Mouse (Mus musculus) embryonic facial prominence, embryonic 13.5 days (tissue): ENCODE data around the gene Tdrd7. TPM values are rescaled to one million over a fixed set of nuclear protein-coding genes. Genes with fewer than 3 reads are reported as not detected.
A peak's percentile ranks its signal among the peaks of the same experiment; 100 is the strongest.

Experiments used
- ATAC-seq: fragments of 200-750 bp; cut with Nextera tagmentation; 2 replicates; pipeline ENCODE4 v1.8.0; 2017; ENCODE audit warnings: low read depth; ENCODE audit not compliant: insufficient number of reproducible peaks, insufficient read depth, low FRiP score, low TSS enrichment
- H3K27ac ChIP-seq: fragments of 300-500 bp; sonication (generic); 2 replicates; pipeline ENCODE4 v1.5.1; 2015; ENCODE audit warnings: moderate library complexity, mild to moderate bottlenecking, inconsistent platforms
- H3K27me3 ChIP-seq: fragments of 300-500 bp; sonication (generic); 2 replicates; pipeline ENCODE4 v1.6.1; 2015; ENCODE audit warnings: mild to moderate bottlenecking, inconsistent platforms
- H3K36me3 ChIP-seq: fragments of 300-500 bp; sonication (generic); 2 replicates; pipeline ENCODE4 v1.6.1; 2015; ENCODE audit warnings: mild to moderate bottlenecking, inconsistent platforms
- H3K4me1 ChIP-seq: fragments of 300-500 bp; sonication (generic); 2 replicates; pipeline ENCODE4 v1.6.1; 2015; ENCODE audit warnings: inconsistent platforms
- H3K4me2 ChIP-seq: fragments of 300-500 bp; sonication (generic); 2 replicates; pipeline ENCODE4 v1.6.1; 2015; ENCODE audit warnings: moderate library complexity, mild to moderate bottlenecking, inconsistent platforms
- H3K4me3 ChIP-seq: fragments of 300-500 bp; sonication (generic); 2 replicates; pipeline ENCODE4 v1.5.1; 2015; ENCODE audit warnings: mild to moderate bottlenecking, inconsistent platforms
- H3K9ac ChIP-seq: fragments of 300-500 bp; sonication (generic); 2 replicates; pipeline ENCODE4 v1.6.1; 2015; ENCODE audit warnings: mild to moderate bottlenecking, inconsistent platforms
- H3K9me3 ChIP-seq: fragments of 300-500 bp; sonication (generic); 2 replicates; pipeline ENCODE4 v1.6.1; 2016; ENCODE audit warnings: inconsistent platforms
- WGBS: fragments of 180-500 bp; shearing (Covaris S2); methylation state at CpG from one replicate; pipeline ENCODE4 v1.1.7; 2015; ENCODE audit warnings: mixed read lengths; 5-methylcytosine and 5-hydroxymethylcytosine counted together
- polyA plus RNA-seq: library from polyadenylated mRNA; unstranded; fragments of >200 nt; fragmentation: Nextera tagmentation; extraction: Ambion mirVana; gene quantifications from 2 replicates; pipeline ENCODE4 v1.2.1, GENCODE M21; 2015

The Tdrd7 gene
- polyA plus RNA-seq, 1 experiment from 2014 or later = 9.4 TPM

- Histone ChIP-seq H3K4me2 (no peak overlapping the region), H3K36me3 (no peaks in the 10 kb centered on the region), H3K9ac (no peak overlapping the region), H3K9me3 (no peaks in the 10 kb centered on the region), H3K4me3 (no peak overlapping the region), H3K4me1 (no peaks in the 10 kb centered on the region), H3K27me3 (no peaks in the 10 kb centered on the region; the same call in 1 of the 2 replicates), H3K27ac (no peak overlapping the region)
- ATAC-seq = no peak
- 42% methylated on average over 9 of the region's 9 CpGs for WGBS
Observed at GRCm38 (mm10) chr4:46029552-46029951, 64.4 kb downstream of the Tdrd7 start.

- H3K36me3 ChIP-seq = no peaks in the 10 kb centered on the region
- no peaks in the 10 kb centered on the region for H3K4me1 ChIP-seq
- peaks cover 15% of the 10 kb centered on the region for H3K27me3 ChIP-seq
- no peaks in the 10 kb centered on the region for H3K9me3 ChIP-seq
- WGBS = 62% methylated on average over 9 of the region's 9 CpGs
- no peak overlapping the region for H3K27ac ChIP-seq
- H3K9ac ChIP-seq = no peak overlapping the region
- no peak overlapping the region for H3K4me2 ChIP-seq
- H3K4me3 ChIP-seq = no peak overlapping the region
- ATAC-seq = no peak
Observed at GRCm38 (mm10) chr4:46032448-46032847, 67.3 kb downstream of the Tdrd7 start.

GRCm38 (mm10) chr4:46033197-46033596, 68.1 kb downstream of the Tdrd7 start:
- Histone ChIP-seq H3K4me2 (no peak overlapping the region), H3K27ac (no peak overlapping the region), H3K4me3 (no peak overlapping the region), H3K36me3 (no peaks in the 10 kb centered on the region), H3K4me1 (no peaks in the 10 kb centered on the region; the same call in 1 of the 2 replicates), H3K9me3 (no peaks in the 10 kb centered on the region), H3K27me3 (peaks cover 22% of the 10 kb centered on the region), H3K9ac (no peak overlapping the region)
- no peak for ATAC-seq
- 83% methylated on average over 2 of the region's 2 CpGs for WGBS

GRCm38 (mm10) chr4:46038591-46038891, 73.4 kb downstream of the Tdrd7 start:
- H3K4me3 ChIP-seq = peak overlapping the region; percentile 57
- peaks cover 20% of the 10 kb centered on the region for H3K4me1 ChIP-seq
- H3K36me3 ChIP-seq = no peaks in the 10 kb centered on the region
- peaks cover 73% of the 10 kb centered on the region for H3K27me3 ChIP-seq
- no peak overlapping the region for H3K27ac ChIP-seq
- H3K9ac ChIP-seq = peak overlapping the region; percentile 68
- ATAC-seq = no peak
- H3K9me3 ChIP-seq = no peaks in the 10 kb centered on the region
- 8% methylated on average over 12 of the region's 12 CpGs for WGBS
- H3K4me2 ChIP-seq = peak overlapping the region; percentile 90

GRCm38 (mm10) chr4:46038892-46039751, 74.0 kb downstream of the Tdrd7 start, which contains the start of gene Tmod1:
Gene Tmod1 (plus strand): TSS chr4:46038935.
- no peak for ATAC-seq
- Histone ChIP-seq H3K4me1 (peaks cover 20% of the 10 kb centered on the region), H3K27me3 (peaks cover 73% of the 10 kb centered on the region), H3K9me3 (no peaks in the 10 kb centered on the region), H3K36me3 (no peaks in the 10 kb centered on the region), H3K27ac (no peak within 1 kb of the TSS), H3K9ac (peak within 1 kb of the TSS; percentile 68), H3K4me2 (peak within 1 kb of the TSS; percentile 90), H3K4me3 (peak within 1 kb of the TSS; percentile 57)
- under 1% methylated on average over 72 of the region's 72 CpGs for WGBS

- Histone ChIP-seq H3K4me3 (peak overlapping the region; percentile 57), H3K4me1 (peaks cover 20% of the 10 kb centered on the region), H3K27ac (no peak overlapping the region), H3K36me3 (no peaks in the 10 kb centered on the region), H3K27me3 (peaks cover 73% of the 10 kb centered on the region), H3K9ac (peak overlapping the region; percentile 68; the same call in 1 of the 2 replicates), H3K9me3 (no peaks in the 10 kb centered on the region), H3K4me2 (peak overlapping the region; percentile 90)
- ATAC-seq = no peak
- WGBS = 16% methylated on average over 6 of the region's 6 CpGs
Observed at GRCm38 (mm10) chr4:46039899-46040298, 74.8 kb downstream of the Tdrd7 start.

GRCm38 (mm10) chr4:46040594-46041192, 75.6 kb downstream of the Tdrd7 start:
- H3K27me3 ChIP-seq = peaks cover 68% of the 10 kb centered on the region
- H3K4me2 ChIP-seq = no peak overlapping the region
- no peaks in the 10 kb centered on the region for H3K9me3 ChIP-seq
- no peak overlapping the region for H3K9ac ChIP-seq
- peaks cover 20% of the 10 kb centered on the region for H3K4me1 ChIP-seq
- no peak overlapping the region for H3K4me3 ChIP-seq
- no peaks in the 10 kb centered on the region for H3K36me3 ChIP-seq
- H3K27ac ChIP-seq = no peak overlapping the region
- no peak for ATAC-seq
- WGBS = 19% methylated on average over 9 of the region's 9 CpGs

- peaks cover 63% of the 10 kb centered on the region for H3K27me3 ChIP-seq
- no peak overlapping the region for H3K4me2 ChIP-seq
Observed at GRCm38 (mm10) chr4:46041761-46042504, 76.8 kb downstream of the Tdrd7 start.

GRCm38 (mm10) chr4:46042505-46042850, 77.3 kb downstream of the Tdrd7 start:
- H3K9ac ChIP-seq = no peak overlapping the region
- H3K4me1 ChIP-seq = peaks cover 20% of the 10 kb centered on the region
- H3K27me3 ChIP-seq = peaks cover 57% of the 10 kb centered on the region
- no peak for ATAC-seq
- H3K4me2 ChIP-seq = no peak overlapping the region
- no peaks in the 10 kb centered on the region for H3K36me3 ChIP-seq
- H3K4me3 ChIP-seq = no peak overlapping the region
- H3K27ac ChIP-seq = no peak overlapping the region
- no peaks in the 10 kb centered on the region for H3K9me3 ChIP-seq
- 45% methylated on average over 5 of the region's 5 CpGs for WGBS

More at GRCm38 (mm10) chr4:46041761-46042504, 76.8 kb downstream of the Tdrd7 start:
- no peak overlapping the region for H3K9ac ChIP-seq
- ATAC-seq = no peak
- no peak overlapping the region for H3K4me3 ChIP-seq
- no peak overlapping the region for H3K27ac ChIP-seq
- WGBS = 24% methylated on average over 7 of the region's 7 CpGs
- no peaks in the 10 kb centered on the region for H3K9me3 ChIP-seq
- H3K4me1 ChIP-seq = peaks cover 20% of the 10 kb centered on the region
- H3K36me3 ChIP-seq = no peaks in the 10 kb centered on the region

- H3K27ac ChIP-seq = no peak overlapping the region
- H3K9me3 ChIP-seq = no peaks in the 10 kb centered on the region
- WGBS = 76% methylated on average over 8 of the region's 8 CpGs
Observed at GRCm38 (mm10) chr4:46043361-46043760, 78.2 kb downstream of the Tdrd7 start.

GRCm38 (mm10) chr4:46047971-46048370, 82.8 kb downstream of the Tdrd7 start:
- WGBS = 70% methylated on average over 4 of the region's 4 CpGs
- Histone ChIP-seq H3K9me3 (no peaks in the 10 kb centered on the region; the same call in 1 of the 2 replicates), H3K27me3 (peaks cover 4% of the 10 kb centered on the region; the same call in 1 of the 2 replicates), H3K36me3 (no peaks in the 10 kb centered on the region), H3K4me3 (no peak overlapping the region), H3K9ac (no peak overlapping the region), H3K27ac (no peak overlapping the region), H3K4me2 (no peak overlapping the region), H3K4me1 (no peaks in the 10 kb centered on the region)
- ATAC-seq = no peak

More at GRCm38 (mm10) chr4:46043361-46043760, 78.2 kb downstream of the Tdrd7 start:
- H3K27me3 ChIP-seq = peaks cover 48% of the 10 kb centered on the region
- H3K4me3 ChIP-seq = no peak overlapping the region
- ATAC-seq = no peak
- H3K4me2 ChIP-seq = no peak overlapping the region
- no peaks in the 10 kb centered on the region for H3K36me3 ChIP-seq
- no peak overlapping the region for H3K9ac ChIP-seq
- peaks cover 18% of the 10 kb centered on the region for H3K4me1 ChIP-seq
